Mouse (Mus musculus) CD4-positive helper T cell, adult 2 months (primary cell): ENCODE measurements around the gene Ppp1r1b.
"Not testable (repeated sequence)": the region's sequence is repeated elsewhere in the genome, so short reads cannot be mapped to it uniquely, and the experiment has no call there.

ENCODE experiments used
- DNase-seq: peaks from one replicate; pipeline ENCODE4 v3.0.0-alpha.2; 2012; ENCODE audit warnings: low read depth, missing footprints, low spot score

Gene Ppp1r1b

DNA sequence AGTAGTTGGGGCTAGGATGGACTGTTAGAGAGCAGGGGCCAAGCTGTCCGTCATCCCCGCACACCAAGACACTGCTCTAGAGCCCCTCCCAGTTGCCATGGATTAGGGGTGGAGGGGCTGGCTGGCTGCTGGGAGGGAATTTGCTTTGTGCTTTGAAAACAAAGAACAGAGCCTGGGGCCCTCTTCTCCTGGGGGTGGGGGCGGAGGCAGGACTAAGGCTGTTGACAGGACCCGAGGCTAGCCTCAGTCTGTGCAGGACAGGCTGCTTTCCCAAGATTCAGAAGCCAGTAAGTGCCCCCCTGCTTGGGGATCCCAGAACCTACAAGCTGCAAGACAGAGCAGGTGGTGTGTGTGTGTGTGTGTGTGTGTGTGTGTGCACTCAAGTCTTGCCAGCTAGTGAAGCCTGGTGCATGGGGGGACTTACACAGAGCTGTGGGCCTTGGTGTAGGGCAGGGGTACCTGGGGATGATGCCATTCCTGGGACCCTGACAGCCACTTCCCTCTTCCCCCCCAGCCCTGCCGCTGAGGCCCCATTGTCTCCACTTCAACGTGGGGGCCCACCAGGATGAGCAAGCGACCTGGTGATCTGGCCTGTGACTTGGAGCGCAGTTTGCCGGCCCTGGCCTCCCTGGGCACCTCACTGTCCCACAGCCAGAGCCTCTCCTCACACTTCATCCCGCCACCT lies 23.5 kb downstream of the Ppp1r1b start:
- DNase-seq = no peak

GRCm38 (mm10) chr11:98372406-98372805 lies 24.2 kb downstream of the Ppp1r1b start:
- DNase-seq = peak; percentile 63

GRCm38 (mm10) chr11:98373244-98373643 lies 25.0 kb downstream of the Ppp1r1b start:
- DNase-seq = no peak

DNA sequence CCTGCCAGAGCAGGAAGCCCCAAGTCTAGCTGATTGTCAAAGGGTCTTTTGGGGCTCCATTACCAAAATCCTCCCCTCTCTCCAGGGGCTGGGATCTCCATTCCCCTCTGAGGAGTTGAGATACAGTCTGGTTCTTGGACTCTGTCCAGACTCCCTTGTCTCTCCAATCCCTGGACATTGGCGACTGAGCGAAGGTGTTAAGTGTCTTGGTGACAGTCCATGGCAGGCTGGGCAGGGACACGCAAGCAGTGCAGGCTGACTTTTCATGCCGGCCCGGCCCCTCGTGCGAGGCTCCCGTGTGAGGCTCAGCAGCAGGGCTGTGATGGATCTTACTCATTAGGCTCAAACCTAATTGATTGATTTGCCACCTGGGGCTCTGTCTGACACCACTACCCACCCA lies 26.1 kb downstream of the Ppp1r1b start:
- no peak for DNase-seq

- no peak for DNase-seq
Observed at GRCm38 (mm10) chr11:98376756-98377155, 28.6 kb downstream of the Ppp1r1b start.

DNA sequence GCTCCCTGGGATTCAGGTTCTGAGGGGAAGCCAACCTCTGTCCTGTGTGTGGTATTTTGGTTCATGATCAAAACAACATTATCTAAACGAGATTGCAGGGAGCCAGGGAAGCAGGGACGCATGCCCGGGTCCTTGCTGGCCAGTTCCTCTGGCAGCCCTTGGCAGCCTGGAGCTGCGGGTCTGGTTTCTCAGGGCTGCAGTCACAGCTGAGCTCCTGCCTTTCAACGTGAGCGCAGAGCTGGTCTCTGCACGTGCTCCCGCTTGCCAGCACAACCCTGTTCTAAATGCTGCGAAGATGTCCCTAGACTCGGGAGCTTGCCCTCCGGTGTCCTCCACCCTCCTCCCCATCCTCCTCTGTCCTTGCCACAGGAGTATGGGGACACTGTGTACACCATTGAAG lies 29.6 kb downstream of the Ppp1r1b start:
- DNase-seq = no peak

- DNase-seq = no peak
Observed at GRCm38 (mm10) chr11:98379379-98379778, 31.2 kb downstream of the Ppp1r1b start.

DNA sequence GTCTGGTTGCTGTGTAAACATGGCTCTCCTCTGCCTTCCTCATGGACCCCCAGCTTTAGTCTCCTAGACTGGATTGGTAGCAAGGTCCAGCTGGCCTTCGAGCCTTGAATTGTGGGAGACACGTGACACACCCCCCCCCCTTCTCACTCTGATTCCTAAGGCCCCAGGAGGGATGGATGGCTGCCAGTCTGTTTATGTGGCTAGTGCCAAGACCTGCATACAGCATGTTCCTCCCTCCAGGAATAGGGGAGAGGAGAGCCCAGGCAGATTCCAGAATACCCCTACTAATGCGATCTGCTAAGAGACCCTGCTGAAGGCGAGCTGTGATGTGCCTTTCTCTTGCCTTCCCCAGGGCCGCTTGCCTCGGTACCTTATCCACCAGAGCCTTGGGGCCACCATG lies 31.9 kb downstream of the Ppp1r1b start:
- DNase-seq = no peak

DNA sequence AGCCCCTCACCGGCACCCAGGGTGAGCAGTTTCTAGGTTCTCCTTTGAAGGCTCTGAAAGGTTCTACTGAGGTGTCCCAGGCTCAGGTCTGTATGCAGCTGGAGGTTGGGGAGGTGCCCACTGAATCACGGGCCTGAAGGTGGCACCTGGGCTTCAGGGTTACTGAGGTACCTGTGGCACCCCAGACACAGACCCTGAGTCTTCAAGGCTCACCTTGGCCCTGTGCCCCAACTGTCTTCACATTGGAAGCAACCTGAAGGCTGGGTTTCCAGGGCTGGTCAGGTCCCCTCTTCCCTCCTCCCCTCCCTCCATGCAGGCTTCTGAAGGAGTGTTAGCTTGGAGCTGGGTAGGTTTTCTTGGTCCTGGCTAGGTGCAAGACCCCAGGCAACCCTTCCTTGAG lies 33.4 kb downstream of the Ppp1r1b start:
- DNase-seq = no peak

- DNase-seq = not testable (repeated sequence)
Observed at GRCm38 (mm10) chr11:98382405-98382804, 34.2 kb downstream of the Ppp1r1b start.

DNA sequence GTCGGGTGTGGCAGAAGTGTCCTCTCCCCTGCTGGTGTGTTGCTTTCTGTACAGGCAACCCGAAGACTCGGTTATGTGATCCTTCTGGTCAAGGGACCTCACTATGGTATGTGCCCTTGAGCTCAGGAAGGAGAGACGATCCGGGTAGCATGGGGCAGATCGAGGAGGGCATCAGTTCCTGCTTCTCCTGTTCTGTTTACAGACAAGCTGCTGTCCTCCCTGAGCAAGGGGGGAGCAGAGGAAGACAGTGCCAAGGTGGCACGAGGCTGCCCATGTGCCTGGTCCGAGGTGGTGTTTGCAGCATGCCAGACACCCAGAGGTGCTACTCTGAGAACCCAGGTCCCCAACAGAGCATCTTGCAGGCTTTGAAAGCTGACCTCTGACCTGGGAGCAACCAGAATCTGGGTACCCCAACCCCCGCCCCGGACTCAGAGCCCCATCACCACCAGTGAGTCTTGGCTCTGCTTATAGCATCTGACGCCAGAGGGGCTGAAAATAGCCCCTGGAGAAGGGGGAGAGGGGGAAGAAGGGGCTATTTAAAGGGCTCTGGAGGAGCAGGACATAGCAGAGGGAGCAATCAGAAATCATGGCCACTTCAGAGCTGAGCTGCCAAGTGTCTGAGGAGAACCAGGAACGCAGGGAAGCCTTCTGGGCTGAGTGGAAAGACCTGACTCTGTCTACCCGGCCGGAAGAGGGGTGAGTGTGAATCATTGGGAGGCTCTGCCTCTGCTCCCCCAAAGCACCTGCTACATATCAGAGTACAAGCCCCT lies 35.2 kb downstream of the Ppp1r1b start, which contains the start of gene Tcap:
Gene Tcap (plus strand): TSS at position 551 of the 770 bp plus-strand sequence.
- DNase-seq = no peak

DNA sequence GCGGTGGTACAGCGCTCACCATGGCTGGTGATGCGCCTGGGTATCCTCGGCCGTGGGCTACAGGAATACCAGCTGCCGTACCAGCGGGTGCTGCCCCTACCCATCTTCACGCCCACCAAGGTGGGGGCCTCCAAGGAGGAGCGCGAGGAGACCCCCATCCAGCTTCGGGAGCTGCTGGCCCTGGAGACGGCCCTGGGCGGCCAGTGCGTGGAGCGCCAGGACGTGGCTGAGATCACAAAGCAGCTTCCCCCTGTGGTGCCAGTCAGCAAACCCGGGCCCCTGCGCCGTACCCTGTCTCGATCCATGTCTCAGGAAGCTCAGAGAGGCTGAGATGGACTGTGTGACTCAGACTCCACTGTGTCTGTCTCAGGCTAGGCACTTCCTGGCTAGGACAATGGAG lies 36.0 kb downstream of the Ppp1r1b start:
- DNase-seq = no peak

GRCm38 (mm10) chr11:98384721-98385637 lies 36.8 kb downstream of the Ppp1r1b start:
- DNase-seq = no peak

GRCm38 (mm10) chr11:98385638-98386585 lies 37.7 kb downstream of the Ppp1r1b start, which contains the start of gene Pnmt:
Pnmt (plus strand) TSS chr11:98386450.
- no peak for DNase-seq

DNA sequence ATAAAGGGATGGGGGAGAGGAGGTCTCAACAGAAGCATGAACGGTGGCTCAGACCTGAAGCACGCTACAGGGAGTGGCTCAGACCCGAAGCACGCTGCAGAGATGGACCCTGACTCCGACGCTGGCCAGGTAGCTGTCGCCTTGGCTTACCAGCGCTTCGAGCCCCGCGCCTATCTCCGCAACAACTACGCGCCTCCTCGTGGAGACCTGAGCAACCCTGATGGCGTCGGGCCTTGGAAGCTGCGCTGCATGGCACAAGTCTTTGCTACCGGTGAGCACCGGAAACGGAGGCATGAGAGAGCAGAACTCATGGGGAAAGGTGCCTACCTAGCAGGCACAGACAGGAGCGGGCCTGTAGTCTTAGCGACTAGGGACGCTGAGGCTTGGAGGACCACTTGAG lies 38.4 kb downstream of the Ppp1r1b start:
- DNase-seq = no peak

DNA sequence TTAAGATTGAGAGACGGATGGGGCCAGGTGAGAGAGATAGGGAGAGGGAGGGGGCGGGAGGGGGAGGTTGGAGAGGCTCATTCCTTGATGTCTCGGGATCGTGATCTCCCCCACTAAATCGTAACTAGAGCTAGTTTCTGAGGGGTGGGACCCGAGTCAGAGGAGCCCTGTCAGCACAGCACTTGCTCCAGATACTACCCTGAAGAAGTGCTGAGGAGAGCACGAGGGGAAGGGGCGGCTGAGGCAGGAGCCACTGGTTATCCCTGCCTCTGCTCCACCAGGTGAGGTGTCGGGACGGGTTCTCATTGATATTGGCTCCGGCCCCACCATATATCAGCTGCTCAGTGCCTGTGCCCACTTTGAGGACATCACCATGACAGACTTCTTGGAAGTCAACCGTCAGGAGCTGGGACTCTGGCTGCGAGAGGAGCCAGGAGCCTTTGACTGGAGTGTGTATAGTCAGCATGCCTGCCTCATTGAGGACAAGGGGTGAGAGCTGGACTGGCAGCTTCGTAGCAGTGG lies 38.9 kb downstream of the Ppp1r1b start:
- no peak for DNase-seq

GRCm38 (mm10) chr11:98388282-98388681 lies 40.1 kb downstream of the Ppp1r1b start:
- no peak for DNase-seq

DNA sequence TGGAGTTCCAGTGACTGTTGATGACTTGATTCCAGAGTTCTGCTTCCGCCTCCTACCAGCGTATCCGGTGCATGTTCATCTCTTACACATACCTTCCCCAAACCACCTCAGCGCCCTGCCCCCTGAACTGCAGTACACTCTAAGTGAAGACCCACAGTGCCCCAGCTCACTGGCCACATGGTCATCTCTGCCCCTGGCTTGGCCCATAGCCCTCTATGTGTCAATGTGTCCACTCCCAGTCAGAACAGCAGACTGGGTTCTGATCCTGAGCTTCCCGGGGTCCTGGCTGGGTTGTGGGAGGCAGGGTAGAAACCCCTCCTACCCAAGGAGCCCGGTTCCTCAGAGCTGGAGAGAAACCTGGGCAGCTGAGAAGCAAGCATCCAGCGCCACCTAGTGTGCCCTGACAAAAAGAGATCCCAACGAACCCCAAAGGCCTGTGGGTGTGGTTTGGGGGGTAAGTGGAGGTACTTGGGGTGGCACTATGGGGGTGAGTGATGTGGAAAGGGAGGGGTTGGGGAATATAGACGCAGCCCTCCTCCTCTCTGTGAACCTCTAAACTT lies 41.1 kb downstream of the Ppp1r1b start:
- DNase-seq = peak; percentile 52

GRCm38 (mm10) chr11:98390141-98390540 lies 41.9 kb downstream of the Ppp1r1b start:
- no peak for DNase-seq

DNA sequence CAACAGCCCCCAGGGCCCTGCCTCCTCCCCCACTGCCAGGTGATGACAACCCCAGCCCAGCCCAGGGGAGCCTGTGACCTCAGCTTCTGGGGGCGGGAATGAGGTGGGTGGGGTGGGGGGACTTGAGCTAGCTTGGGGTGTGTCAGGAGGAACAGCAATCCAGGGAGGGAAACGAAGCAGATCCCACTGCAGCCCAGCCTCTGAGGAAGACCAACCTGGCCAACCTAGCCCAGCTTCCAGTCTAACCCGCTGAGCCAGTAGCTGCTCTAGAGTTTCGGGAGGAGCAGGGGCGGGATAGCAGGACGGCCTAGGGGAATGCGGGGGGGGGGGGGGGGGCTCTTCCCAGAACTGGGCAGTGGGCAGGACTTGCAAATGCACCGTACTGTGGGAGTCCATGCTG lies 43.8 kb downstream of the Ppp1r1b start:
- no peak for DNase-seq
